Mouse (Mus musculus) cerebellum, adult 9-10 months (tissue): Measurements from ENCODE around the gene Zfp869.
A peak's percentile ranks its signal among the peaks of the same experiment; 100 is the strongest.
"Not testable (repeated sequence)": the region's sequence is repeated elsewhere in the genome, so short reads cannot be mapped to it uniquely, and the experiment has no call there.

Source experiments
- DNase-seq: peaks from one replicate; pipeline ENCODE4 v3.0.0; 2022

Zfp869 gene

GRCm38 (mm10) chr8:69710624-69711023, at the start of gene Zfp869:
Gene Zfp869, minus strand, starts transcription at chr8:69710724.
- not testable (repeated sequence) for DNase-seq

- no peak for DNase-seq
Observed at GRCm38 (mm10) chr8:69758316-69758715, 47.8 kb upstream of the Zfp869 start.

GRCm38 (mm10) chr8:69752437-69752836, 41.9 kb upstream of the Zfp869 start:
- no peak for DNase-seq

GRCm38 (mm10) chr8:69749544-69750454, 39.3 kb upstream of the Zfp869 start, which contains the start of gene Zfp963:
Gene Zfp963, minus strand, starts transcription at chr8:69749970.
- DNase-seq, result peak; percentile 96

GRCm38 (mm10) chr8:69741231-69741630, 30.7 kb upstream of the Zfp869 start:
- DNase-seq, result no peak

GRCm38 (mm10) chr8:69740763-69741162, 30.2 kb upstream of the Zfp869 start:
- DNase-seq, result no peak

- DNase-seq, result no peak
Observed at GRCm38 (mm10) chr8:69735495-69735894, 25.0 kb upstream of the Zfp869 start.

- no peak for DNase-seq
Observed at GRCm38 (mm10) chr8:69717232-69717580, 6.7 kb upstream of the Zfp869 start.

GRCm38 (mm10) chr8:69716403-69717231, 6.1 kb upstream of the Zfp869 start:
- DNase-seq, result peak; percentile 100

GRCm38 (mm10) chr8:69715366-69715765, 4.8 kb upstream of the Zfp869 start:
- DNase-seq, result peak; percentile 41

GRCm38 (mm10) chr8:69713516-69713915, 3.0 kb upstream of the Zfp869 start:
- no peak for DNase-seq

GRCm38 (mm10) chr8:69701810-69702209, 8.7 kb downstream of the Zfp869 start:
- DNase-seq, result no peak

- DNase-seq, result not testable (repeated sequence)
Observed at GRCm38 (mm10) chr8:69665051-69665450, 45.5 kb downstream of the Zfp869 start.

- DNase-seq, result no peak
Observed at GRCm38 (mm10) chr8:69661294-69661693, 49.2 kb downstream of the Zfp869 start.
